Mouse (Mus musculus) hindbrain, embryonic 15.5 days (tissue): ENCODE measurements around the gene Baz2a. TPM values are rescaled to one million over a fixed set of nuclear protein-coding genes. Genes with fewer than 3 reads are reported as not detected.
"Not testable (repeated sequence)": the region's sequence is repeated elsewhere in the genome, so short reads cannot be mapped to it uniquely, and the experiment has no call there.

Source experiments
- ATAC-seq: fragments of 200-750 bp; cut with Nextera tagmentation; 2 replicates; pipeline ENCODE4 v1.8.0; 2017; ENCODE audit warnings: low read depth, moderate number of reproducible peaks, moderate TSS enrichment; ENCODE audit not compliant: low FRiP score
- H3K27ac ChIP-seq: fragments of 300-500 bp; sonication (generic); replicated peaks from 2 replicates; pipeline ENCODE4 v1.5.1; 2015; ENCODE audit warnings: mild to moderate bottlenecking, inconsistent platforms
- H3K27me3 ChIP-seq: fragments of 300-500 bp; sonication (generic); 2 replicates; pipeline ENCODE4 v1.6.1; 2015; ENCODE audit warnings: control low read depth, inconsistent platforms
- H3K36me3 ChIP-seq: fragments of 300-500 bp; sonication (generic); 2 replicates; pipeline ENCODE4 v1.6.1; 2015; ENCODE audit warnings: control low read depth, inconsistent platforms
- H3K4me1 ChIP-seq: fragments of 300-500 bp; sonication (generic); replicated peaks from 2 replicates; pipeline ENCODE4 v1.6.1; 2015; ENCODE audit warnings: control low read depth, inconsistent platforms
- H3K4me2 ChIP-seq: fragments of 300-500 bp; sonication (generic); 2 replicates; pipeline ENCODE4 v1.6.1; 2015; ENCODE audit warnings: moderate library complexity, mild to moderate bottlenecking, inconsistent platforms
- H3K4me3 ChIP-seq: fragments of 300-500 bp; sonication (generic); 2 replicates; pipeline ENCODE4 v1.5.1; 2015; ENCODE audit warnings: mild to moderate bottlenecking, inconsistent platforms
- H3K9ac ChIP-seq: fragments of 300-500 bp; sonication (generic); 2 replicates; pipeline ENCODE4 v1.6.1; 2015; ENCODE audit warnings: inconsistent platforms
- H3K9me3 ChIP-seq: fragments of 300-500 bp; sonication (generic); 2 replicates; pipeline ENCODE4 v1.6.1; 2016; ENCODE audit warnings: control low read depth, inconsistent platforms
- WGBS: fragments of 180-500 bp; shearing (Covaris S2); methylation state at CpG from one replicate; pipeline ENCODE4 v1.1.7; 2015; 5-methylcytosine and 5-hydroxymethylcytosine counted together
- polyA plus RNA-seq: library from polyadenylated mRNA; unstranded; fragments of >200 nt; fragmentation: Nextera tagmentation; extraction: Ambion mirVana; gene quantifications from 2 replicates; pipeline ENCODE4 v1.2.1, GENCODE M21; 2015

Gene Baz2a
- 8.1 and 8.3 TPM in 2 replicates for polyA plus RNA-seq

GRCm38 (mm10) chr10:128091564-128092505, at the start of gene Baz2a:
Gene Baz2a (plus strand): TSS chr10:128091577.
- H3K36me3 ChIP-seq: peaks cover 39% of the 10 kb centered on the region
- ATAC-seq: peak; percentile 3; the same call in 1 of the 2 replicates
- peak within 1 kb of the TSS; percentile 91 for H3K4me2 ChIP-seq
- peak within 1 kb of the TSS; percentile 82 for H3K4me3 ChIP-seq
- no peaks in the 10 kb centered on the region for H3K27me3 ChIP-seq
- H3K4me1 ChIP-seq: peaks cover 42% of the 10 kb centered on the region
- H3K27ac ChIP-seq: peak within 1 kb of the TSS; percentile 86
- no peaks in the 10 kb centered on the region for H3K9me3 ChIP-seq
- WGBS: 1% methylated on average over 20 of the region's 20 CpGs
- H3K9ac ChIP-seq: peak within 1 kb of the TSS; percentile 84

- H3K4me1 ChIP-seq: peaks cover 36% of the 10 kb centered on the region
- H3K27ac ChIP-seq: no peak overlapping the region
- no peaks in the 10 kb centered on the region for H3K27me3 ChIP-seq
- WGBS: 76% methylated on average over 4 of the region's 4 CpGs
- H3K36me3 ChIP-seq: peaks cover 45% of the 10 kb centered on the region
- H3K9ac ChIP-seq: no peak overlapping the region
- no peak for ATAC-seq
- H3K4me2 ChIP-seq: no peak overlapping the region
- no peak overlapping the region for H3K4me3 ChIP-seq
- no peaks in the 10 kb centered on the region for H3K9me3 ChIP-seq
Observed at GRCm38 (mm10) chr10:128041636-128042035, 49.7 kb upstream of the Baz2a start.

- H3K36me3 ChIP-seq: peaks cover 51% of the 10 kb centered on the region
- no peak overlapping the region for H3K4me3 ChIP-seq
- H3K9ac ChIP-seq: no peak overlapping the region
- H3K4me2 ChIP-seq: no peak overlapping the region
- no peaks in the 10 kb centered on the region for H3K27me3 ChIP-seq
- H3K4me1 ChIP-seq: peaks cover 27% of the 10 kb centered on the region
- no peak for ATAC-seq
- H3K9me3 ChIP-seq: no peaks in the 10 kb centered on the region
- H3K27ac ChIP-seq: no peak overlapping the region
- WGBS: 94% methylated on average over 3 of the region's 3 CpGs
Observed at GRCm38 (mm10) chr10:128042466-128042865, 48.9 kb upstream of the Baz2a start.

- 72% methylated on average over 3 of the region's 3 CpGs for WGBS
- H3K36me3 ChIP-seq: peaks cover 59% of the 10 kb centered on the region
Observed at GRCm38 (mm10) chr10:128043041-128043835, 48.1 kb upstream of the Baz2a start.

GRCm38 (mm10) chr10:128048157-128048556, 43.2 kb upstream of the Baz2a start:
- Histone ChIP-seq H3K4me1 (peaks cover 8% of the 10 kb centered on the region; the same call in 1 of the 2 replicates), H3K27me3 (no peaks in the 10 kb centered on the region), H3K27ac (no peak overlapping the region), H3K36me3 (peaks cover 64% of the 10 kb centered on the region), H3K9me3 (no peaks in the 10 kb centered on the region), H3K9ac (no peak overlapping the region), H3K4me2 (no peak overlapping the region), H3K4me3 (no peak overlapping the region)
- ATAC-seq: no peak
- WGBS: 96% methylated on average over 8 of the region's 8 CpGs

More at GRCm38 (mm10) chr10:128043041-128043835, 48.1 kb upstream of the Baz2a start:
- Histone ChIP-seq H3K9me3 (no peaks in the 10 kb centered on the region), H3K4me3 (no peak overlapping the region), H3K9ac (no peak overlapping the region), H3K27ac (no peak overlapping the region), H3K4me1 (peaks cover 20% of the 10 kb centered on the region), H3K27me3 (no peaks in the 10 kb centered on the region), H3K4me2 (no peak overlapping the region)
- ATAC-seq: no peak; the same call in 1 of the 2 replicates

GRCm38 (mm10) chr10:128049741-128050140, 41.6 kb upstream of the Baz2a start:
- peaks cover 3% of the 10 kb centered on the region; the same call in 1 of the 2 replicates for H3K4me1 ChIP-seq

GRCm38 (mm10) chr10:128050355-128050754, 41.0 kb upstream of the Baz2a start:
- Histone ChIP-seq H3K36me3 (peaks cover 54% of the 10 kb centered on the region), H3K9ac (no peak overlapping the region), H3K27ac (no peak overlapping the region), H3K4me2 (no peak overlapping the region), H3K27me3 (no peaks in the 10 kb centered on the region), H3K4me3 (no peak overlapping the region), H3K4me1 (no peaks in the 10 kb centered on the region), H3K9me3 (no peaks in the 10 kb centered on the region)
- ATAC-seq: no peak
- 90% methylated on average over 2 of the region's 2 CpGs for WGBS

More at GRCm38 (mm10) chr10:128049741-128050140, 41.6 kb upstream of the Baz2a start:
- H3K27ac ChIP-seq: no peak overlapping the region
- no peak overlapping the region for H3K4me3 ChIP-seq
- no peaks in the 10 kb centered on the region for H3K9me3 ChIP-seq
- no peaks in the 10 kb centered on the region for H3K27me3 ChIP-seq
- no peak for ATAC-seq
- H3K36me3 ChIP-seq: peaks cover 59% of the 10 kb centered on the region
- WGBS: 94% methylated on average over 2 of the region's 2 CpGs
- H3K4me2 ChIP-seq: no peak overlapping the region
- H3K9ac ChIP-seq: no peak overlapping the region

- ATAC-seq: no peak
- Histone ChIP-seq H3K9me3 (no peaks in the 10 kb centered on the region), H3K4me2 (no peak overlapping the region), H3K4me1 (no peaks in the 10 kb centered on the region), H3K27ac (no peak overlapping the region), H3K36me3 (peaks cover 42% of the 10 kb centered on the region), H3K27me3 (no peaks in the 10 kb centered on the region), H3K4me3 (no peak overlapping the region), H3K9ac (no peak overlapping the region)
- 96% methylated on average over 5 of the region's 5 CpGs for WGBS
Observed at GRCm38 (mm10) chr10:128051589-128051988, 39.8 kb upstream of the Baz2a start.

GRCm38 (mm10) chr10:128052136-128052535, 39.2 kb upstream of the Baz2a start:
- ATAC-seq, H3K9me3 ChIP-seq, H3K27me3 ChIP-seq, H3K27ac ChIP-seq, H3K4me2 ChIP-seq, H3K9ac ChIP-seq, H3K4me1 ChIP-seq, H3K4me3 ChIP-seq: not testable (repeated sequence)
- 95% methylated on average over 1 of the region's 2 CpGs for WGBS
- H3K36me3 ChIP-seq: peaks cover 37% of the 10 kb centered on the region

- H3K9me3 ChIP-seq: no peaks in the 10 kb centered on the region
- 94% methylated on average over 8 of the region's 8 CpGs for WGBS
- peaks cover 7% of the 10 kb centered on the region for H3K4me1 ChIP-seq
- no peaks in the 10 kb centered on the region for H3K27me3 ChIP-seq
- peaks cover 29% of the 10 kb centered on the region for H3K36me3 ChIP-seq
- H3K4me2 ChIP-seq: no peak overlapping the region
- no peak overlapping the region for H3K4me3 ChIP-seq
- no peak overlapping the region for H3K9ac ChIP-seq
- H3K27ac ChIP-seq: no peak overlapping the region
- no peak for ATAC-seq
Observed at GRCm38 (mm10) chr10:128053001-128053400, 38.4 kb upstream of the Baz2a start.

- peak overlapping the region; percentile 96 for H3K27ac ChIP-seq
- H3K9me3 ChIP-seq: no peaks in the 10 kb centered on the region
- peak overlapping the region; percentile 83 for H3K4me3 ChIP-seq
- peaks cover 31% of the 10 kb centered on the region for H3K4me1 ChIP-seq
- no peak for ATAC-seq
- H3K27me3 ChIP-seq: no peaks in the 10 kb centered on the region
- H3K9ac ChIP-seq: peak overlapping the region; percentile 66
- peak overlapping the region; percentile 71 for H3K4me2 ChIP-seq
- WGBS: under 1% methylated on average over 18 of the region's 18 CpGs
- H3K36me3 ChIP-seq: no peaks in the 10 kb centered on the region
Observed at GRCm38 (mm10) chr10:128058184-128058583, 33.2 kb upstream of the Baz2a start.
